Mouse (Mus musculus) ES-Bruce4 (cell line): ENCODE measurements around the gene Adgre5.

Source experiments
- CTCF ChIP-seq: IDR thresholded peaks from one replicate; pipeline ENCODE4 v1.8.1; 2011; ENCODE audit warnings: low read depth, low read length
- EP300 ChIP-seq: IDR thresholded peaks from 2 replicates; pipeline ENCODE4 v1.6.1; 2011; ENCODE audit warnings: low read depth, low read length; ENCODE audit not compliant: insufficient read depth

DNA sequence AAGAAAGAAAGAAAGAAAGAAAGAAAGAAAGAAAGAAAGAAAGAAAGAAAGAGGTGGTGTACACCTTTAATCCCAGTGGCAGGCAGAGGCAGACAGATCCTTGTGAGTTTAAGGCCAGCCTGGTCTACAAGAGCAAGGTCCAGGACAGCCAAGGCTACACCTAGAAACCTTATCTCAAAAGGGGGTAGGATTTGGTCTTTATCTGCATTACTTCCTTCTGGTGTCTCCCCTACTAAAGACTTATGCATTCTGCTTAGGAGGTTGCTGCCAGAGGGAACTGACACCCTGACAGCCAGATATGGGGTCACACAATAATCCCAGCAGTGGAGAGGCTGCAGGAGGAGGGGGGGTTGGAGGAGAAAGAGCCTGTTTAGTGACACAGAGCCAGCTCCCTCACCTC, 24.5 kb upstream of the Adgre5 start:
- TF ChIP-seq CTCF (no peak), EP300 (no peak)
